Mouse (Mus musculus): ENCODE results near the gene Cfap44. TPM values are rescaled to one million over a fixed set of nuclear protein-coding genes. Genes with fewer than 3 reads are reported as not detected.

Cfap44 gene
- polyA plus RNA-seq, 1 experiment from 2014 or later = 0.20 TPM

DNA sequence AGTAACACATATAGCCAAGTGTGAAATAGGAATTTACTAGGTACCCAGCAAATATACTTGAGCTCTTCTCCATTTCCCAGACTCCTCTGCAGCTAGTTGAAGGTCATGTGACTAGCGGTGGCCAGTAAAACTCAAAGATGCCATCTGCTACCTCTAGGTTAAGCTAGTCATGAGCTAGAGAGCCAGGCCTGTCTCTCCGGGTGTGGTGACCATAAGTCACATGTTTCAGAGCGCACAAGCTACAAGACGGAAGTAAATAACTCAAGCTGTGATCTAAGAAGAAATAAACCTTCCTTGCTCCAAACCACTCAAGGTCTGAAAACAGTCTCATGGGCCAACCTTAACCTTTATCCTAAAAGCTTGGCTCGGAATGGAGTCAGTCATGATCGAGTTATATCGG, 134.4 kb downstream of the Cfap44 start:
- Histone ChIP-seq H3K4me2 (ENCODE audit: low read depth, low read length) (no peak overlapping the region), H3K4me3 (ENCODE audit: low read length) (no peak overlapping the region), H3K9ac (ENCODE audit: low read length) (no peak overlapping the region), H3K9me3 (replicated peaks; ENCODE audit: control insufficient read depth, low read length) (no peaks in the 10 kb centered on the region), H3K36me3 (ENCODE audit: control insufficient read depth, insufficient read depth) (no peaks in the 10 kb centered on the region), H3K4me1 (ENCODE audit: control insufficient read depth, insufficient read depth, low read length) (peaks cover 18% of the 10 kb centered on the region), H3K27me3 (ENCODE audit: control insufficient read depth, insufficient read depth, low read length) (no peaks in the 10 kb centered on the region), H3K27ac (ENCODE audit: low read length) (no peak overlapping the region)
- ATAC-seq (replicated peaks; ENCODE audit: extremely low read depth, insufficient read depth, low FRiP score) = no peak
- 90% methylated on average over 7 of the region's 7 CpGs for WGBS

DNA sequence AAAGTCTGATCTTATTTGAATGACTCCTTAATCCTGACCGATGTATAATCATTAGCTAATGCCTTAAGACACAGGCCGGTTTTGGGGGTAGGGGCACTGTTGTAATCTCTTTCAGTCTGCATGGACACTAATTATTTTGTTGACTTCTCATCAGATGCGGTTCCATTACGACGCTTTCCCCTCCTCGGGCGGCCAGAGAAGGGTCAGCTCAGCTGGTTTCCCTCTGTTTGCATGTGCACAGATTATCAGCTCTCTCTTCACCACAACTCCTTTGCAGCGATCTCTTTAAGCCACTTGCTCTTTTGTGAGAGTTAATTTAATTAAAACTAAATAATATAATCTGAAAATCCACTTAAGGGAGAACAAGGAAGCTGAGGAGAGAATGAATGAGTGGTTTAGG, 135.1 kb downstream of the Cfap44 start:
- H3K9ac ChIP-seq (ENCODE audit: low read length) = no peak overlapping the region
- peaks cover 21% of the 10 kb centered on the region for H3K4me1 ChIP-seq (ENCODE audit: control insufficient read depth, insufficient read depth, low read length)
- H3K4me3 ChIP-seq (ENCODE audit: low read length) = no peak overlapping the region
- no peak overlapping the region for H3K4me2 ChIP-seq (ENCODE audit: low read depth, low read length)
- H3K36me3 ChIP-seq (ENCODE audit: control insufficient read depth, insufficient read depth) = no peaks in the 10 kb centered on the region
- no peak for ATAC-seq (replicated peaks; ENCODE audit: extremely low read depth, insufficient read depth, low FRiP score)
- 68% methylated on average over 8 of the region's 8 CpGs for WGBS
- no peaks in the 10 kb centered on the region for H3K27me3 ChIP-seq (ENCODE audit: control insufficient read depth, insufficient read depth, low read length)
- no peaks in the 10 kb centered on the region for H3K9me3 ChIP-seq (replicated peaks; ENCODE audit: control insufficient read depth, low read length)
- H3K27ac ChIP-seq (ENCODE audit: low read length) = no peak overlapping the region

DNA sequence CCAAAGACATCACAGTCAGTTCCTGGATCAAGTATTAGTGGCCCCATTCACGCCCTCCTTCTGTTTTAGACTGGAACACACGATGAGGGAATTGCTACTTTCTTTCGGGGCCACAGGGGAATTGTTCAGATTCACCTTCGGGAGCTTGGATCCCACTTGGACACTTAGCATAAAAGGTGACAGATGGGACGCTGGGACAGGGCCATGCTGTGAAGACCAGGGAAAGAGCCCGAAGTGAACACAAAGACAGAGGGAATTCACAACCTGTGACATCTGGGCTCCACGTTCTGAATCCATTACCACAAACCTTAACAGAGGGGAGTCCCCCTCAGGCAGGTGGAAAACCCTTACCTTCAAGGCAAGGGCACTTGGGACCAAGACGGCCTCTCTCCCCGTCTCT, 135.6 kb downstream of the Cfap44 start:
- no peak overlapping the region for H3K4me2 ChIP-seq (ENCODE audit: low read depth, low read length)
- no peak for ATAC-seq (replicated peaks; ENCODE audit: extremely low read depth, insufficient read depth, low FRiP score)

DNA sequence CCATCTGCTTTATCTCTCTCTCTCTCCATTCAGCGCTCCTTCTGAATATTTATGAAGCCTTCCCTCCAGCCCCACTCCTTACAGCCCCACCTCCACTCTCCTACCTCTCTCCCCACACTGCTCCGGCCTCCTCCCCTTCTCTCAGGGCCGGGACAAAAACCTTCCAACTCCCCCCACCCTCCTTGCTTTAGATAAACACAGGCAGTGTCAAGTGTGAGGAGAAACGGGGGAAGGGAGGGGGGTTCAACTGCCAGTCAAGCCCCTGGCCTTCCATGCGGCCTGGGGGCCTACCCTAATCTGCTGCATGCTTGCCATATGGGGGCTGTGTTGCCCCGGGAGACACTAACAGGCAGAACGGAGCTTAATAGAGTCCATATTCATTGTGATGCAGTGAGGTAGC, 136.2 kb downstream of the Cfap44 start:
- H3K4me2 ChIP-seq (ENCODE audit: low read depth, low read length) = peak overlapping the region; percentile 52
- no peak for ATAC-seq (replicated peaks; ENCODE audit: extremely low read depth, insufficient read depth, low FRiP score)
- H3K4me3 ChIP-seq (ENCODE audit: low read length) = peak overlapping the region; percentile 17; the same call in 1 of the 2 replicates
- H3K27ac ChIP-seq (ENCODE audit: low read length) = no peak overlapping the region
- peaks cover 21% of the 10 kb centered on the region for H3K4me1 ChIP-seq (ENCODE audit: control insufficient read depth, insufficient read depth, low read length)
- H3K9ac ChIP-seq (ENCODE audit: low read length) = no peak overlapping the region
- no peaks in the 10 kb centered on the region for H3K27me3 ChIP-seq (ENCODE audit: control insufficient read depth, insufficient read depth, low read length)
- 8% methylated on average over 7 of the region's 7 CpGs for WGBS
- no peaks in the 10 kb centered on the region for H3K9me3 ChIP-seq (replicated peaks; ENCODE audit: control insufficient read depth, low read length)
- no peaks in the 10 kb centered on the region for H3K36me3 ChIP-seq (ENCODE audit: control insufficient read depth, insufficient read depth)

More for the DNA sequence above, 135.6 kb downstream of the Cfap44 start:
- H3K36me3 ChIP-seq (ENCODE audit: control insufficient read depth, insufficient read depth) = no peaks in the 10 kb centered on the region
- H3K9me3 ChIP-seq (replicated peaks; ENCODE audit: control insufficient read depth, low read length) = no peaks in the 10 kb centered on the region
- 45% methylated on average over 9 of the region's 9 CpGs for WGBS
- H3K27ac ChIP-seq (ENCODE audit: low read length) = no peak overlapping the region
- H3K4me1 ChIP-seq (ENCODE audit: control insufficient read depth, insufficient read depth, low read length) = peaks cover 21% of the 10 kb centered on the region
- H3K4me3 ChIP-seq (ENCODE audit: low read length) = no peak overlapping the region
- H3K27me3 ChIP-seq (ENCODE audit: control insufficient read depth, insufficient read depth, low read length) = no peaks in the 10 kb centered on the region
- H3K9ac ChIP-seq (ENCODE audit: low read length) = no peak overlapping the region

DNA sequence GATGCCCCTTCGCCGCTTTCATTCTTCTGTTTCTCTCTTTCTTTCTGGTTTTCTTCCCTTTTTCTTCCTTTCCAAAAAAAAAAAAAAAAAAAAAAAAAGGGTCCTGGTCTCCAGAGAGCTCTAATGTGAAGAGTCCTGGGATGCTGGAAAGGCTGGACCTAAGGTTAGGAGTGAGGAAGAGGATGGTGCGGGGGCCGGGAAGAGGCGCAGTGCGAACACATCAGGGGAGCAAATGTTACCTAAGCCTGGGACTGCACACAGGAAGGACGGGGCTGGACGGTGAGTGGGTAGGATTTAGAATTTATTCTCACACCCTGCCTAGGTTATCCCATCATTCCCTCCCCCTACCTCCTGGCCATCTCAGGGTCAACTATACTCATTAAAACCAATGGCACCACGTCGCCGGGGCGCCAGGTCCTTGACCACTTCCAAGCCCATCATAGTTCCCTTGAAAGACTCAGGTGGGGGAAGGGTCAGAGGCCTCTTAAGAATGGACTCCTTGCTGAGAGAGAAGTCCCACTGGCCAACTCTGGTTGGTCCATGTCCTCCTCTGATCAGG, 136.7 kb downstream of the Cfap44 start:
- Histone ChIP-seq H3K4me3 (ENCODE audit: low read length) (peak overlapping the region; percentile 17; the same call in 1 of the 2 replicates), H3K4me1 (ENCODE audit: control insufficient read depth, insufficient read depth, low read length) (peaks cover 20% of the 10 kb centered on the region), H3K27me3 (ENCODE audit: control insufficient read depth, insufficient read depth, low read length) (no peaks in the 10 kb centered on the region), H3K27ac (ENCODE audit: low read length) (no peak overlapping the region), H3K4me2 (ENCODE audit: low read depth, low read length) (peak overlapping the region; percentile 52), H3K9ac (ENCODE audit: low read length) (no peak overlapping the region), H3K9me3 (replicated peaks; ENCODE audit: control insufficient read depth, low read length) (no peaks in the 10 kb centered on the region), H3K36me3 (ENCODE audit: control insufficient read depth, insufficient read depth) (no peaks in the 10 kb centered on the region)
- no peak for ATAC-seq (replicated peaks; ENCODE audit: extremely low read depth, insufficient read depth, low FRiP score)
- WGBS = 46% methylated on average over 12 of the region's 12 CpGs

Other genes starting within 250 kb of the Cfap44 start
- 1.9 and 2.0 TPM in 2 replicates for gene Usf3, start 221.6 kb upstream of the Cfap44 start, polyA plus RNA-seq (2015; fragmentation: Nextera tagmentation; extraction: Ambion mirVana)
- gene Sidt1, start 61.6 kb upstream of the Cfap44 start, polyA plus RNA-seq (2015; fragmentation: Nextera tagmentation; extraction: Ambion mirVana) = 0.64 and 0.80 TPM in 2 replicates
- gene Spice1, start 47.7 kb upstream of the Cfap44 start, polyA plus RNA-seq (2015; fragmentation: Nextera tagmentation; extraction: Ambion mirVana) = 19.1 and 21.8 TPM in 2 replicates
- 8.3 and 9.2 TPM in 2 replicates for gene Boc, start 164.1 kb downstream of the Cfap44 start, polyA plus RNA-seq (2015; fragmentation: Nextera tagmentation; extraction: Ambion mirVana)